Mouse (Mus musculus) liver, embryonic 12.5 days (tissue): ENCODE data around the gene Saxo2. TPM values are rescaled to one million over a fixed set of nuclear protein-coding genes. Genes with fewer than 3 reads are reported as not detected.

Source experiments
- ATAC-seq: fragments of 200-750 bp; cut with Nextera tagmentation; 2 replicates; pipeline ENCODE4 v1.8.0; 2017; ENCODE audit warnings: moderate number of reproducible peaks, mild to moderate bottlenecking, moderate library complexity
- H3K27ac ChIP-seq: fragments of 300-500 bp; sonication (generic); 2 replicates; pipeline ENCODE4 v1.5.1; 2016; ENCODE audit warnings: mild to moderate bottlenecking
- H3K27me3 ChIP-seq: fragments of 300-500 bp; sonication (generic); replicated peaks from 2 replicates; pipeline ENCODE4 v1.6.1; 2016; ENCODE audit warnings: mild to moderate bottlenecking, moderate library complexity
- H3K36me3 ChIP-seq: fragments of 300-500 bp; sonication (generic); 2 replicates; pipeline ENCODE4 v1.6.1; 2016; ENCODE audit warnings: mild to moderate bottlenecking, moderate library complexity
- H3K4me1 ChIP-seq: fragments of 300-500 bp; sonication (generic); 2 replicates; pipeline ENCODE4 v1.6.1; 2016
- H3K4me2 ChIP-seq: fragments of 300-500 bp; sonication (generic); 2 replicates; pipeline ENCODE4 v1.6.1; 2016; ENCODE audit warnings: mild to moderate bottlenecking, moderate library complexity
- H3K4me3 ChIP-seq: fragments of 300-500 bp; sonication (generic); 2 replicates; pipeline ENCODE4 v1.5.1; 2016; ENCODE audit warnings: mild to moderate bottlenecking, moderate library complexity
- H3K9ac ChIP-seq: fragments of 300-500 bp; sonication (generic); 2 replicates; pipeline ENCODE4 v1.6.1; 2016; ENCODE audit warnings: mild to moderate bottlenecking, moderate library complexity
- H3K9me3 ChIP-seq: fragments of 300-500 bp; sonication (generic); replicated peaks from 2 replicates; pipeline ENCODE4 v1.6.1; 2016; ENCODE audit warnings: mild to moderate bottlenecking, moderate library complexity
- WGBS: fragments of 180-500 bp; shearing (Covaris S2); methylation state at CpG from one replicate; pipeline ENCODE4 v1.1.7; 2016; ENCODE audit not compliant: insufficient replicate concordance; 5-methylcytosine and 5-hydroxymethylcytosine counted together
- polyA plus RNA-seq: library from polyadenylated mRNA; unstranded; fragments of >200 nt; fragmentation: Nextera tagmentation; extraction: Ambion mirVana; gene quantifications from 2 replicates; pipeline ENCODE4 v1.2.1, GENCODE M21; 2016

The Saxo2 gene
- polyA plus RNA-seq, 1 experiment from 2014 or later: 1.1 TPM

GRCm38 (mm10) chr7:82609629-82610028, 38.7 kb downstream of the Saxo2 start:
- Histone ChIP-seq H3K4me3 (no peak overlapping the region), H3K4me1 (no peaks in the 10 kb centered on the region), H3K36me3 (no peaks in the 10 kb centered on the region), H3K27ac (no peak overlapping the region), H3K4me2 (no peak overlapping the region), H3K27me3 (no peaks in the 10 kb centered on the region), H3K9ac (no peak overlapping the region), H3K9me3 (no peaks in the 10 kb centered on the region)
- ATAC-seq: no peak
- WGBS: 55% methylated on average over 3 of the region's 3 CpGs

- 78% methylated on average over 6 of the region's 6 CpGs for WGBS
- H3K9me3 ChIP-seq: no peaks in the 10 kb centered on the region
- no peak overlapping the region for H3K9ac ChIP-seq
- ATAC-seq: no peak
- no peaks in the 10 kb centered on the region for H3K27me3 ChIP-seq
- H3K4me3 ChIP-seq: no peak overlapping the region
- H3K4me2 ChIP-seq: no peak overlapping the region
- no peaks in the 10 kb centered on the region for H3K36me3 ChIP-seq
- no peak overlapping the region for H3K27ac ChIP-seq
- no peaks in the 10 kb centered on the region for H3K4me1 ChIP-seq
Measured at GRCm38 (mm10) chr7:82605425-82605824, 42.9 kb downstream of the Saxo2 start.

- H3K36me3 ChIP-seq: no peaks in the 10 kb centered on the region
- no peak overlapping the region for H3K4me3 ChIP-seq
- no peak overlapping the region for H3K4me2 ChIP-seq
- no peak overlapping the region for H3K9ac ChIP-seq
- 24% methylated on average over 4 of the region's 4 CpGs for WGBS
- no peak overlapping the region for H3K27ac ChIP-seq
- no peaks in the 10 kb centered on the region for H3K4me1 ChIP-seq
- no peaks in the 10 kb centered on the region for H3K9me3 ChIP-seq
- no peak for ATAC-seq
- no peaks in the 10 kb centered on the region for H3K27me3 ChIP-seq
Measured at GRCm38 (mm10) chr7:82602008-82602407, 46.3 kb downstream of the Saxo2 start.

GRCm38 (mm10) chr7:82590931-82591330, 57.4 kb downstream of the Saxo2 start:
- no peaks in the 10 kb centered on the region for H3K4me1 ChIP-seq
- H3K36me3 ChIP-seq: no peaks in the 10 kb centered on the region
- H3K4me2 ChIP-seq: no peak overlapping the region
- H3K27ac ChIP-seq: no peak overlapping the region
- no peak overlapping the region for H3K4me3 ChIP-seq
- H3K27me3 ChIP-seq: no peaks in the 10 kb centered on the region
- WGBS: 70% methylated on average over 6 of the region's 6 CpGs
- no peak for ATAC-seq
- no peak overlapping the region for H3K9ac ChIP-seq
- no peaks in the 10 kb centered on the region for H3K9me3 ChIP-seq

Other genes with a start within 250 kb of the Saxo2 start
- 15.4 and 15.7 TPM in 2 replicates for gene Efl1, start 86 bp upstream of the Saxo2 start, polyA plus RNA-seq
- gene Mex3b, start 218.8 kb upstream of the Saxo2 start, polyA plus RNA-seq: 2.7 and 3.2 TPM in 2 replicates